Mouse (Mus musculus) intestine, embryonic 14.5 days (tissue): ENCODE measurements around the gene Ifnz. TPM values are rescaled to one million over a fixed set of nuclear protein-coding genes. Genes with fewer than 3 reads are reported as not detected.
A peak's percentile ranks its signal among the peaks of the same experiment; 100 is the strongest.
"Not testable (repeated sequence)": the region's sequence is repeated elsewhere in the genome, so short reads cannot be mapped to it uniquely, and the experiment has no call there.

ENCODE experiments used
- ATAC-seq: fragments of 200-750 bp; cut with Nextera tagmentation; replicated peaks from 2 replicates; pipeline ENCODE4 v1.8.0; 2017; ENCODE audit warnings: low read depth, moderate number of reproducible peaks, moderate TSS enrichment, moderate library complexity; ENCODE audit not compliant: low FRiP score, low TSS enrichment
- DNase-seq: peaks from one replicate; pipeline ENCODE4 v3.0.0-alpha.2; 2018; ENCODE audit warnings: low spot score
- H3K27ac ChIP-seq: fragments of 300-500 bp; sonication (generic); 2 replicates; pipeline ENCODE4 v1.5.1; 2014; ENCODE audit warnings: low read depth, mild to moderate bottlenecking, control low read depth
- H3K27me3 ChIP-seq: fragments of 300-500 bp; sonication (generic); replicated peaks from 2 replicates; pipeline ENCODE4 v1.6.1; 2014; ENCODE audit warnings: low read length, control low read depth; ENCODE audit not compliant: control insufficient read depth, insufficient read depth
- H3K36me3 ChIP-seq: fragments of 300-500 bp; sonication (generic); 2 replicates; pipeline ENCODE4 v1.6.1; 2014; ENCODE audit warnings: low read length, control low read depth; ENCODE audit not compliant: control insufficient read depth, insufficient read depth
- H3K4me1 ChIP-seq: fragments of 300-500 bp; sonication (generic); replicated peaks from 2 replicates; pipeline ENCODE4 v1.6.1; 2014; ENCODE audit warnings: low read length, control low read depth, mixed read lengths; ENCODE audit not compliant: control insufficient read depth, insufficient read depth
- H3K4me2 ChIP-seq: fragments of 300-500 bp; sonication (generic); 2 replicates; pipeline ENCODE4 v1.6.1; 2014; ENCODE audit warnings: low read length
- H3K4me3 ChIP-seq: fragments of 300-500 bp; sonication (generic); 2 replicates; pipeline ENCODE4 v1.5.1; 2014; ENCODE audit warnings: low read depth, low read length, control low read depth, mixed read lengths
- H3K9ac ChIP-seq: fragments of 300-500 bp; sonication (generic); 2 replicates; pipeline ENCODE4 v1.6.1; 2014; ENCODE audit warnings: mild to moderate bottlenecking, low read length
- H3K9me3 ChIP-seq: fragments of 300-500 bp; sonication (generic); 2 replicates; pipeline ENCODE4 v1.6.1; 2016; ENCODE audit warnings: low read length, control low read depth; ENCODE audit not compliant: control insufficient read depth
- WGBS: fragments of 180-500 bp; shearing (Covaris S2); extraction: QIAGEN DNeasy Blood & Tissue Kit; methylation state at CpG from one replicate; pipeline ENCODE4 v1.1.7; 2014; 5-methylcytosine and 5-hydroxymethylcytosine counted together
- polyA plus RNA-seq: library from polyadenylated mRNA; unstranded; fragments of >200 nt; fragmentation: Nextera tagmentation; extraction: Ambion mirVana; gene quantifications from 2 replicates; pipeline ENCODE4 v1.2.1, GENCODE M21; 2014

The Ifnz gene
- polyA plus RNA-seq, 1 experiment from 2014 or later: not detected

- not testable (repeated sequence) for H3K9ac ChIP-seq, ATAC-seq, H3K4me1 ChIP-seq, DNase-seq, H3K27ac ChIP-seq, H3K27me3 ChIP-seq, H3K4me3 ChIP-seq, H3K36me3 ChIP-seq, H3K9me3 ChIP-seq, H3K4me2 ChIP-seq
- WGBS: no CpG with 5 or more reads among the region's 32 CpGs
Observed at GRCm38 (mm10) chr4:88773534-88773933, 8.4 kb upstream of the Ifnz start, which contains the start of gene Gm13290. Gene Gm13290 (plus strand): TSS chr4:88773834.

- DNase-seq, H3K27ac ChIP-seq, H3K4me2 ChIP-seq, H3K4me1 ChIP-seq, H3K27me3 ChIP-seq, H3K9ac ChIP-seq, ATAC-seq, H3K36me3 ChIP-seq, H3K9me3 ChIP-seq, H3K4me3 ChIP-seq: not testable (repeated sequence)
- WGBS: no CpG with 5 or more reads among the region's 29 CpGs
Observed at GRCm38 (mm10) chr4:88776622-88777021, 5.3 kb upstream of the Ifnz start, which contains the start of gene Gm13289. Gene Gm13289 (plus strand): TSS chr4:88776922.

GRCm38 (mm10) chr4:88779550-88779949, 2.4 kb upstream of the Ifnz start, which contains the start of gene Gm13272:
Gene Gm13272 (plus strand): TSS chr4:88779850.
- H3K4me2 ChIP-seq, H3K9ac ChIP-seq, H3K4me3 ChIP-seq, H3K36me3 ChIP-seq, H3K27me3 ChIP-seq, ATAC-seq, H3K27ac ChIP-seq, H3K4me1 ChIP-seq, DNase-seq, H3K9me3 ChIP-seq: not testable (repeated sequence)
- WGBS: no CpG with 5 or more reads among the region's 29 CpGs

DNA sequence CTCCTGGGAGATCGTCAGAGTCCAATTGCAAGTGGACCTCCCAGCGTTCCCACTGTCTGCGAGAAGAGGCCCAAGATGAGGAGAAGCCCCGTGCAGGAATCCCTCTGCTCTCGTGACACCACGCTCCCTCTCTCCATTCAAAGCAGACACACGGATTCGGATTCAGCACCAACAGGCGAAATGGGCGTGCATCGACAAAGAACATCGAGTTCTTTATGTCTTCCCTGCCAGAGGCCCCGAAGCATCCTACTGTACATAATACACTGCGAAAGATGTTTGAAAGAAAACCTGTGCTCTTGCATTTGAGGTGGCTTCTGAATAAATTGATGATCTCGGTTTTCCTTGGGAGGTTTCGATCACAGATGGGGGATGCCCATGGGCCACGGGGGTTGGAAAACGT, 1.6 kb upstream of the Ifnz start:
- WGBS: 49% methylated on average over 15 of the region's 18 CpGs
- not testable (repeated sequence) for H3K4me1 ChIP-seq, H3K4me2 ChIP-seq, H3K27ac ChIP-seq, H3K9me3 ChIP-seq, H3K27me3 ChIP-seq, H3K9ac ChIP-seq, ATAC-seq, DNase-seq, H3K4me3 ChIP-seq, H3K36me3 ChIP-seq

DNA sequence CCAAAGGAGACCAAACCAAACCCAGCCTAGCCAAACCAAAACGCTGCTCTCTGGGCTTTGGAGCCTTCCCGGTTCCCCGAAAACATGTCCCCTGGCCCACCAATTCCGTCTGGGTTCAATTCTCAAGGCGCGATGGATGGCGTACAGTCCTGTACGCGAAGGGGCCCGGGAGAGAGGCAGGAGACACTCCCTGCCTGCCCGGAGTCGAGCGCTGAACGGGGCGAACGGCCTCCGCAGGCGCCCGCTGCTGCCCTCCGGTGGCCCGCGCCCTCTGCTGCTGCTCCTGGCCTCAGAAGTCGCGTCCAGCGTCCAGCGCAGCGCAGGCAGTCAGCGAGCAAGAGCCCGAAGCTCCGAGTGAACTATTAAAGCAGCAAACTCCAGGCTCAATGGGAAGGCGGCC, 404 bp downstream of the Ifnz start:
- not testable (repeated sequence) for H3K4me3 ChIP-seq, DNase-seq, H3K9ac ChIP-seq, H3K4me1 ChIP-seq, H3K36me3 ChIP-seq, H3K27me3 ChIP-seq, H3K9me3 ChIP-seq, ATAC-seq, H3K27ac ChIP-seq
- WGBS: 0% methylated on average over 3 of the region's 31 CpGs
- H3K4me2 ChIP-seq: peak overlapping the region; percentile 29; the same call in 1 of the 2 replicates

- WGBS: no CpG with 5 or more reads among the region's 27 CpGs
- not testable (repeated sequence) for H3K27ac ChIP-seq, H3K4me2 ChIP-seq, DNase-seq, H3K4me3 ChIP-seq, H3K9me3 ChIP-seq, H3K4me1 ChIP-seq, H3K9ac ChIP-seq, ATAC-seq, H3K36me3 ChIP-seq, H3K27me3 ChIP-seq
Observed at GRCm38 (mm10) chr4:88785409-88785808, 3.5 kb downstream of the Ifnz start, which contains the start of gene Gm13276. Gene Gm13276 (plus strand): TSS chr4:88785709.

DNA sequence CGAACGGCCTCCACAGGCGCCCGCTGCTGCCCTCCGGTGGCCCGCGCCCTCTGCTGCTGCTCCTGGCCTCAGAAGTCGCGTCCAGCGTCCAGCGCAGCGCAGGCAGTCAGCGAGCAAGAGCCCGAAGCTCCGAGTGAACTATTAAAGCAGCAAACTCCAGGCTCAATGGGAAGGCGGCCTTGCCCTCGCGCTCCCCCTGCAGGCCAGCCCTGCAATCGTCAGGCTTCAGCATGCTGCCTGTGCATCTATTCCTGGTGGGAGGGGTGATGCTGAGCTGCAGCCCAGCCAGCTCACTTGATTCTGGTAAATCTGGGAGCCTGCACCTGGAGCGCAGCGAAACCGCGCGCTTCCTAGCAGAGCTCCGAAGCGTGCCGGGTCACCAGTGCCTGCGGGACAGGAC, 6.5 kb downstream of the Ifnz start, which contains the start of gene Gm13277:
Gm13277 (plus strand) TSS at position 231 of the 400 bp plus-strand sequence.
- not testable (repeated sequence) for H3K27me3 ChIP-seq, DNase-seq, H3K4me1 ChIP-seq, H3K4me3 ChIP-seq, H3K27ac ChIP-seq, ATAC-seq, H3K4me2 ChIP-seq, H3K9ac ChIP-seq, H3K9me3 ChIP-seq, H3K36me3 ChIP-seq
- 0% methylated on average over 3 of the region's 28 CpGs for WGBS

DNA sequence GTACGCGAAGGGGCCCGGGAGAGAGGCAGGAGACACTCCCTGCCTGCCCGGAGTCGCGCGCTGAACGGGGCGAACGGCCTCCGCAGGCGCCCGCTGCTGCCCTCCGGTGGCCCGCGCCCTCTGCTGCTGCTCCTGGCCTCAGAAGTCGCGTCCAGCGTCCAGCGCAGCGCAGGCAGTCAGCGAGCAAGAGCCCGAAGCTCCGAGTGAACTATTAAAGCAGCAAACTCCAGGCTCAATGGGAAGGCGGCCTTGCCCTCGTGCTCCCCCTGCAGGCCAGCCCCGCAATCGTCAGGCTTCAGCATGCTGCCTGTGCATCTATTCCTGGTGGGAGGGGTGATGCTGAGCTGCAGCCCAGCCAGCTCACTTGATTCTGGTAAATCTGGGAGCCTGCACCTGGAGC, 9.3 kb downstream of the Ifnz start, which contains the start of gene Gm13278:
Gm13278 (plus strand) TSS at position 301 of the 400 bp plus-strand sequence.
- not testable (repeated sequence) for H3K27me3 ChIP-seq, H3K4me3 ChIP-seq, H3K4me1 ChIP-seq, H3K27ac ChIP-seq, ATAC-seq, DNase-seq, H3K9me3 ChIP-seq, H3K36me3 ChIP-seq, H3K9ac ChIP-seq, H3K4me2 ChIP-seq
- WGBS: no CpG with 5 or more reads among the region's 28 CpGs

DNA sequence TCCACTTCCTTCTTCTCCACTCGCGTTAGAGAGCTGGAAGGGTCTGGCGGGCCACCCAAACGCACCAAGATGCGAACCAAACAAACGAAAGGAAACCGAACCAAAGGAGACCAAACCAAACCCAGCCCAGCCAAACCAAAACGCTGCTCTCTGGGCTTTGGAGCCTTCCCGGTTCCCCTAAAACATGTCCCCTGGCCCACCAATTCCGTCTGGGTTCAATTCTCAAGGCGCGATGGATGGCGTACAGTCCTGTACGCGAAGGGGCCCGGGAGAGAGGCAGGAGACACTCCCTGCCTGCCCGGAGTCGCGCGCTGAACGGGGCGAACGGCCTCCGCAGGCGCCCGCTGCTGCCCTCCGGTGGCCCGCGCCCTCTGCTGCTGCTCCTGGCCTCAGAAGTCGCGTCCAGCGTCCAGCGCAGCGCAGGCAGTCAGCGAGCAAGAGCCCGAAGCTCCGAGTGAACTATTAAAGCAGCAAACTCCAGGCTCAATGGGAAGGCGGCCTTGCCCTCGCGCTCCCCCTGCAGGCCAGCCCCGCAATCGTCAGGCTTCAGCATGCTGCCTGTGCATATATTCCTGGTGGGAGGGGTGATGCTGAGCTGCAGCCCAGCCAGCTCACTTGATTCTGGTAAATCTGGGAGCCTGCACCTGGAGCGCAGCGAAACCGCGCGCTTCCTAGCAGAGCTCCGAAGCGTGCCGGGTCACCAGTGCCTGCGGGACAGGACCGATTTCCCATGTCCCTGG, 12.2 kb downstream of the Ifnz start, which contains the start of gene Gm13275:
Gm13275 (plus strand) TSS at position 552 of the 740 bp plus-strand sequence.
- H3K4me3 ChIP-seq, DNase-seq, H3K27ac ChIP-seq, H3K9ac ChIP-seq, ATAC-seq, H3K4me1 ChIP-seq, H3K9me3 ChIP-seq, H3K36me3 ChIP-seq, H3K27me3 ChIP-seq, H3K4me2 ChIP-seq: not testable (repeated sequence)
- WGBS: 0% methylated on average over 9 of the region's 52 CpGs
